Mouse (Mus musculus): ENCODE data around the gene 9530003J23Rik. TPM values are rescaled to one million over a fixed set of nuclear protein-coding genes. Genes with fewer than 3 reads are reported as not detected.

Gene 9530003J23Rik
- polyA plus RNA-seq, 1 experiment: 0.85 TPM

- no peak for DNase-seq (ENCODE audit: low read depth)
Measured at GRCm38 (mm10) chr10:117185399-117186089, 53.0 kb downstream of the 9530003J23Rik start.

Other genes with a start within 250 kb of the 9530003J23Rik start
- gene Lrrc10, start 193.4 kb downstream of the 9530003J23Rik start, polyA plus RNA-seq (2012; rRNA removed): 0.07 TPM in 1 of 2 replicates, not detected in the other
- 96.9 and 108 TPM in 2 replicates for gene Cct2, start 174.9 kb downstream of the 9530003J23Rik start, polyA plus RNA-seq (2012; rRNA removed)
- 16.0 and 18.6 TPM in 2 replicates for gene Frs2, start 90.2 kb downstream of the 9530003J23Rik start, polyA plus RNA-seq (2012; rRNA removed)
- 18.2 and 21.8 TPM in 2 replicates for gene Yeats4, start 14.2 kb downstream of the 9530003J23Rik start, polyA plus RNA-seq (2012; rRNA removed)
- gene Lyz2, start 43.6 kb upstream of the 9530003J23Rik start, polyA plus RNA-seq (2012; rRNA removed): 328 and 420 TPM in 2 replicates
- 25.2 and 35.7 TPM in 2 replicates for gene Lyz1, start 54.2 kb upstream of the 9530003J23Rik start, polyA plus RNA-seq (2012; rRNA removed)
- gene Cpsf6, start 141.3 kb upstream of the 9530003J23Rik start, polyA plus RNA-seq (2012; rRNA removed): 42.3 and 45.8 TPM in 2 replicates